Mouse (Mus musculus) neutrophil, adult 5-6 weeks (primary cell): ENCODE data around the gene Setd4. TPM values are rescaled to one million over a fixed set of nuclear protein-coding genes. Genes with fewer than 3 reads are reported as not detected.

Experiments used
- ATAC-seq: fragments of 151-379, 151-347 bp; 2 replicates; pipeline ENCODE4 v1.8.0; 2017; ENCODE audit warnings: mild to moderate bottlenecking, moderate TSS enrichment; ENCODE audit not compliant: insufficient number of reproducible peaks, poor library complexity, low FRiP score, severe bottlenecking; ENCODE audit errors: extremely low read depth
- total RNA-seq: library from RNA; stranded (forward); fragments of 200-1000 nt; gene quantifications from 2 replicates; pipeline ENCODE4 v1.2.3, GENCODE M21; 2017

Setd4 gene
- total RNA-seq, 1 experiment from 2014 or later: 20.5 TPM

- no peak for ATAC-seq
Measured at GRCm38 (mm10) chr16:93594448-93594847, 9.4 kb downstream of the Setd4 start.

GRCm38 (mm10) chr16:93593406-93593805, 10.5 kb downstream of the Setd4 start:
- no peak for ATAC-seq

GRCm38 (mm10) chr16:93592711-93593110, 11.2 kb downstream of the Setd4 start:
- ATAC-seq: no peak

DNA sequence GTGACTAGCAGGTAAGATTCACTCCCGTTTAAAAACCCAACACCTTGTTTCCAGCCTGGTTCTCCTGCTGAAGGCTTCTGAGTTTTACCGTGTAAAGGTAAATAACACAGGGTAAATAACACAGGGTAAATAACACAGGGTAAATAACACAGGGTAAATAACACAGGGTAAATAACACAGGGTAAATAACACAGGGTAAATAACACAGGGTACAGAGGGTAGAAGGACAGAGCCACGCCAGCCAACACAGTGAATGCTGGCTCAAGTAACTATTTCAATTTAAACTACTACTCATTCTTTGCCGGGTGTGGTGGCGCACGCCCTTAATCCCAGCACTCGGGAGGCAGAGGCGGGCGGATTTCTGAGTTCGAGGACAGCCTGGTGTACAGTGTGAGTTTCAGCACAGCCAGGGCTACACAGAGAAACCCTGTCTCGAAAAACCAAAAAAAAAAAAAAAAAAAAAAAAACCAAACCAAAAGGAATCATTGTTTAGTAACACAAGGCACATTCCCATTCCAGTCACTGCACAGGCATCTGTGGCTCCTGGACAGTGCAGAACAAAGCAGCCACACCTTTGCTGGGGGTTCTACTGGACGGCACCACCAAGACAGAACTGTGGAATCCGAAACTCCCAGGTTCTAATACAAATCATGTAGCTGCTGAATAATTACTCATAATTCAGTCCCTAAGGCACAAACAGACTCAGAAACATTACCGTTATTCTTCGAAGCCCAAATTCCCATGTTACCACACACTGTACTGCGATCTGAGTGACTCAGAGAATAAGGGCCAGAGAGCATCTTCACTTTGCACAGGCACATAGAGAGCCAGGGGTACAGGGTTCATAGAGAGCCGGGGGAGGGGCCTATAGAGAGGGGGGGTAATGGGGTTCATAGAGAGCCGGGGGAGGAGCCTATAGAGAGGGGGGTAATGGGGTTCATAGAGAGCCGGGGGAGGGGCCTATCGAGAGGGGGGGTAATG, 12.1 kb downstream of the Setd4 start:
- no peak for ATAC-seq

- ATAC-seq: no peak
Measured at GRCm38 (mm10) chr16:93590915-93591314, 12.9 kb downstream of the Setd4 start.

GRCm38 (mm10) chr16:93588281-93588680, 15.6 kb downstream of the Setd4 start:
- no peak for ATAC-seq

GRCm38 (mm10) chr16:93586382-93586781, 17.5 kb downstream of the Setd4 start:
- peak; percentile 49; the same call in 1 of the 2 replicates for ATAC-seq

DNA sequence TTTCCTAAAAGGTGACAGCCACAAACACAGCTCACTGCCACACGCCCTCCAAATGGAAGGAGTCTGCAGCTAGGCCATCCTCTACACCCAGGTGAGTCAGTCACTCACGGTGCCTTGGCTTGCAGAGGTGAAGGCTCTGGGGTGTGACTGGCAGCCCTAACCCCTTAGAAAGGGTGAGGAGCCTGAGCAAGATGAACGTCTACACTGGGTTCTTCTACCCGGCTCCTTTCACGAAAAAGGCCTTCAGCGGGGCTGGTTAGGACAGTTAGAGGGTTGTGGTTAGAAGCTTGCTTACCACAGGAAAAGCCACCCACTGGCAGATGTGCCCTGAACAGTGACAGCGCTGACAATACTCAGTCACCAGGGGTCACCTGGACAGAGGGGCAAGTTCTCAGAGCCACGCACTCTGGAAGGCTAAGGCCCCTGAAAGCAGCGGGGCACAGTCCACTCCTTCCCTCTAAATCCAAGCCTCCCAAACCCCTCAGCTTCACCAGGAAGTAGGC, 18.1 kb downstream of the Setd4 start:
- ATAC-seq: no peak

DNA sequence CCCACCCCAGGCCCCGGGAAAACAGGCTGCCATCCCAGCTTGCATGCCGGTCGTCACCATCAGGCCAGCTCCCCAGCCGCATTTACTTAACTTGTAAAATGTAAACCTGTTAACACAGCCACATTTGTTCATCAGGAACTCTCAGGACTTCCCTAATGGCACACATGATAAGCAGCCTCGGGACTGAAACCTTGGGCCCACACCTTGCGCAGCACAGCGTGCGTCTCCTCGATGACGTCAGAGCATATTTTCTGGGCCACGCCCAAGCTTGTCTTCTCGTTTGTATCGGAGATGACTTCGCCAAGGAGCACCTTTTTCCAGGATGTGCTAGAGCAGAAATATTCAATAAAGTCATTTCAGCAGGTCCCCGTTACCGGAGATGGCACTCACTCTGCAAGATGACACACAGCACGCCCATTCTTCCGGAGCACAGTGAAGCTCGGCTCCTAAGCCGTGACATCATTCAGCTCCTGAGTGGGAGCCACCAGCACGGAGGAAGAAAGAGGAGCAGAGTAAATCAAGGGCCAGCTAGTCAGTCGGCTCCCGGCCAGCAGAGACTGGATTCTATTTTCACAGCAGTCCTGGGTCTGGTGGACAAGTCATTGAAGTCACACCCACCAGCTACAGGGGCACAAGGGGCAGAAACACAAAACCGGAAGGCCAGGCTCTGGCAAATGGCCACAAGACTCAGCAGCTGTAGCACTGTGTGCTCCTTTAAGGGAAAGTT, 18.7 kb downstream of the Setd4 start:
- ATAC-seq: no peak

DNA sequence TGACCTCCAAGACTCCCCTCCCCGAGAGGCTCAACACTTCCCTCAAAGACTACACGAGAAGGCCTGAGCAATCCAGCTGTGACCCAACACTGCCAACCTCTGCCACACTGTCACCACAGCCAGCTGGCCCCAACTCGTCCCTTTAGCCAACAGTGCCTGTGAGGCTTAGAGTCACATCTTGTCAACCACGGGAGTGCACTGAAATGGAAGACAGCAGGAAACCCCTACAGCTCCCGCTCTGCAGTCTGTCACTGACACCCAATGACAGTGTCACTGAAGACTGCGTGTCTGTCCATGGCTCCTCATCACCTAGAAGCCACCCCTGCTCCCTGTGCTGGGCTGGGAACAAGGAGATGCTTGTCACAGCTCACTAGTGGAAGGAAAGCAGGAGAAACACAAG, 22.7 kb downstream of the Setd4 start:
- ATAC-seq: no peak

GRCm38 (mm10) chr16:93578346-93579005, 25.4 kb downstream of the Setd4 start:
- no peak for ATAC-seq

DNA sequence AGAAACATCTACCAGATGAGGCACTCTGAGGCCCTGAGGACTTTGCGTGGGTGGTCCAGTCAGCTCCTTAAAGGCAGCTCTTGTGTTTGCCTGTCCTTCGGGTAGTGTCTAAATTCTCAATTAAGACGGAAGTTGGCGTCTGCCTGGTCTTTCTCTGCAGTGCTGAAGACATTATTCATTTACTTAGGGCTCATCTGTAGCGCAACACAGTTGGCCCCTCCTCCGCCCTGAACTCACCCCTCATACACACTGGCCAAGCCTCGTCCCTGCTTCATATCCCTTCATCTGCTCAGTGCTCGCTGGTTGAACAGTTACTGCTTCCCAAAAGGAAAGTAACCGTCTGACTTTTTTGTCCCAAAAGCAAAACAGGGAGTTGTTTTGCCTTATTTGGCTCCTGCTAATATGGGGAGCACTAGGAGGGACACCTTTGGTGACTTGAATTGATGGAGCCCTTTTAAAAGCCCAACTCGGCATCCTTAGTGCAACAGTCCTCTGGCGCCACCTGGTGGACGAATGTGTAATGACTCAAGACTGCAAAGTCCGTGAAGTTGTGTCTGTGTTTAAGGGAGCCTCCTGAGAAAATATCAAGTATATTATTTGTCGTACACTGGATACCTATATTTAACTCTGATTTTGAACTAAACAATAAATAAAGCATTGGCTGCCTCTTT, 27.3 kb downstream of the Setd4 start:
- peak; percentile 49; the same call in 1 of the 2 replicates for ATAC-seq

DNA sequence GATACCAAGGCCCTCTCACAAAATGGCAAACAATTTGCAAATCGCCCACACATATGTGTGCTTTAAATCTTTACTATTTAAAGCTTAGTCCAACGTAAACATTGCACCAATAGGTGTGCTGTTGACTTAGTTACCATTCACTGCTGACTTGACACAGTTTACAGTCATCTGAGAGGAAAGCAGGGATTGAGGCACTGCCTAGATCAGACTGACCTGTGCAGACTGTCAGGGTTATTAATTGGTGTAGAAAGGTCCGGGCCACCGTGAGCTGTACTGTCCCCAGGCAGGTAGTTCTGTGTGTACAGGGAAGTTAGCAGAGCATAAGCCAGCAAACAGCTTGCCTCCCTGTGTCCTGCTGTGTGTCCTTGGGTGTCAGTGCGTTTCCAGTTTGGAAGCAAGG, 28.3 kb downstream of the Setd4 start:
- no peak for ATAC-seq

GRCm38 (mm10) chr16:93574521-93575191, 29.2 kb downstream of the Setd4 start:
- no peak for ATAC-seq

DNA sequence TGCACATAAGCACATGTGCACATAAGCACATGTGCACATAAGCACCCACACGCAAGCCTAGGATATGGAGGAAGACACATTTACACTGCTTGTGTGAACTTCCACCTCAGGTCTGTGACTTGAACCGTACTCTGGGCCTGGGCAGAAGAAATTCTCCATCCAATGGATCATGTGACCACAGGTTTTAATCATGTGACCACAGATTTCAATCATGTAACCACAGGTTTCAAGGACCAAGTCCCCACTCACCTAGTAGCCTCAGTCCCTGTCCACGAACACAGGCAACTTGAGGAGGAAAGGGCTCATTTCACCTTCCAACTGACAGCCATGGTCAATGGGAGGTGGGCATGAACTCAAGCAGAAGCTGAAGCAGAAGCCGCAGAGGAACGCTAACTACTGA, 30.4 kb downstream of the Setd4 start:
- ATAC-seq: no peak

- ATAC-seq: no peak; the same call in 1 of the 2 replicates
Measured at GRCm38 (mm10) chr16:93572383-93572782, 31.5 kb downstream of the Setd4 start.

GRCm38 (mm10) chr16:93558499-93558898, 45.4 kb downstream of the Setd4 start:
- ATAC-seq: no peak

- ATAC-seq: no peak
Measured at GRCm38 (mm10) chr16:93557646-93558045, 46.2 kb downstream of the Setd4 start.
